In the genomic region with DNA sequence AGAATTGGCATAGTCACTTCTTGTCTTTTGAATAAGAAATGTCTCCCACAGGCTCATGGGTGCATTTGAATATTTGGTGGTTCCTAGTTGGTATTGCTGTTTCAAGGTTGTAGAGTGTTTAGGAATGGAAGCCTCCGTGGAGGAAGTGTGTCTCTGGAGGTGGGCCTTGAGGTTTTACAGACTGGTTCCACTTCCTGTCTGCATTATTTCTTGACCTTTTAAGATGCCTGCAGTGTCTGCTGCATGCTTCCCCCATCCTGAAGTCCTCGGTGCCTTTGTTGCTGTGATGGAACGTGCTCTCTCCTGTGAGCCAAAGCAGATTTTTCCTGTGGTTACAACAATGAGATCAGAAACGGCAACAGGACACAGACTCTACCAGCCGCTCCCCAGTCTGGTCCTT, we compare ENCODE assay signal across 22 mouse cellular contexts.
DNase-seq lines count a peak whose midpoint lies in the region; ATAC-seq lines count a peak whose summit lies in the region.
"Had no signal": no experiment of that assay in that cellular context is flagged by ENCODE, and none has a peak within 500 bp of the region (broad histone marks: within the 10 kb centered on the region; RNA-seq: fewer than 3 reads in every experiment).

No protein-coding gene starts in this region.

- DNase-seq in spleen, postnatal 36 days (ENCODE audit: low spot score in 2 of 2) = peak; percentile 38 to 47
- DNase-seq in spleen, postnatal 10 days (ENCODE audit: low spot score in 2 of 2) = no peak
- DNase-seq in CD4-positive helper T cell, adult 2 months (ENCODE audit: low read depth, low spot score) = peak; percentile 31
- DNase-seq in naive thymus-derived CD4-positive, alpha-beta T cell, adult 2 months (ENCODE audit: low read depth) = peak; percentile 57
- no peak for DNase-seq in midbrain, embryonic 11.5 days (ENCODE audit: low spot score, missing footprints)
- no peak for DNase-seq in gastrocnemius, postnatal 36 days
- no peak for DNase-seq in frontal cortex, postnatal 36 days (ENCODE audit: low spot score in 2 of 2)
- DNase-seq: adrenal gland, postnatal 25 days; cerebellum, adult 8-10 months; liver; lung, postnatal 4 days had no signal

- peak; percentile 65 for ATAC-seq in granulocyte monocyte progenitor cell, adult 5-6 weeks (replicated peaks; ENCODE audit: poor library complexity, severe bottlenecking)
- no peak for ATAC-seq in midbrain, embryonic 11.5 days (ENCODE audit: low FRiP score)
- ATAC-seq: forebrain, embryonic 15.5 days; intestine, postnatal 0 days had no signal

- WGBS in midbrain, embryonic 11.5 days = 93% methylated on average over 5 of the region's 5 CpGs

- no peaks in the 10 kb centered on the region; the same call in 1 of the 2 replicates for H3K4me1 ChIP-seq in midbrain, embryonic 11.5 days (ENCODE audit: control insufficient read depth, insufficient read depth, low read length)
- H3K4me1 ChIP-seq: limb, embryonic 10.5 days; lung, embryonic 15.5 days; stomach, embryonic 15.5 days had no signal

- H3K9ac ChIP-seq in midbrain, embryonic 11.5 days (ENCODE audit: low read length) = no peak overlapping the region
- H3K9ac ChIP-seq: forebrain, embryonic 15.5 days; hindbrain, embryonic 15.5 days; liver, embryonic 15.5 days; lung, embryonic 15.5 days; stomach, embryonic 15.5 days had no signal

- no peaks in the 10 kb centered on the region for H3K27me3 ChIP-seq in midbrain, embryonic 11.5 days (ENCODE audit: control insufficient read depth, insufficient read depth, low read length)
- H3K27me3 ChIP-seq: forebrain, embryonic 15.5 days; hindbrain, embryonic 15.5 days; liver, embryonic 15.5 days; lung, embryonic 15.5 days; stomach, embryonic 15.5 days had no signal

- H3K9me3 ChIP-seq in midbrain, embryonic 11.5 days (ENCODE audit: control insufficient read depth, low read length) = no peaks in the 10 kb centered on the region
- H3K9me3 ChIP-seq: embryonic facial prominence, embryonic 10.5 days; forebrain, embryonic 15.5 days; hindbrain, embryonic 15.5 days; limb, embryonic 10.5 days; liver, embryonic 15.5 days; lung, embryonic 15.5 days; midbrain, embryonic 10.5 days; stomach, embryonic 15.5 days had no signal

- no peaks in the 10 kb centered on the region for H3K36me3 ChIP-seq in midbrain, embryonic 11.5 days (ENCODE audit: control insufficient read depth, insufficient read depth, low read length)
- H3K36me3 ChIP-seq: embryonic facial prominence, embryonic 10.5 days; forebrain, embryonic 15.5 days; hindbrain, embryonic 15.5 days; limb, embryonic 10.5 days; liver, embryonic 15.5 days; lung, embryonic 15.5 days; midbrain, embryonic 10.5 days; stomach, embryonic 15.5 days had no signal

- no peak overlapping the region for H3K4me3 ChIP-seq in midbrain, embryonic 11.5 days (ENCODE audit: low read depth, low read length)
- H3K4me3 ChIP-seq: embryonic facial prominence, embryonic 10.5 days; forebrain, embryonic 15.5 days; hindbrain, embryonic 15.5 days; limb, embryonic 10.5 days; liver, embryonic 15.5 days; lung, embryonic 15.5 days; midbrain, embryonic 10.5 days; stomach, embryonic 15.5 days had no signal

- intact Hi-C loops in gastrocnemius, postnatal 36 days (cut with DNase I) = no loop called here

- no peak overlapping the region for H3K4me2 ChIP-seq in midbrain, embryonic 11.5 days
- H3K4me2 ChIP-seq: forebrain, embryonic 15.5 days; heart, embryonic 11.5 days; hindbrain, embryonic 15.5 days; liver, embryonic 15.5 days; lung, embryonic 15.5 days; stomach, embryonic 15.5 days had no signal

- H3K27ac ChIP-seq in midbrain, embryonic 11.5 days (ENCODE audit: low read depth, low read length) = no peak overlapping the region
- H3K27ac ChIP-seq: embryonic facial prominence, embryonic 10.5 days; forebrain, embryonic 15.5 days; hindbrain, embryonic 15.5 days; limb, embryonic 10.5 days; liver, embryonic 15.5 days; lung, embryonic 15.5 days; midbrain, embryonic 10.5 days; stomach, embryonic 15.5 days had no signal

Comparison
In these comparisons a context has a peak if more than half of its experiments do, and no peak if none do; other contexts are left out.
1. DNase-seq: peak in spleen, postnatal 36 days (2 of 2), CD4-positive helper T cell, adult 2 months (single experiment) and naive thymus-derived CD4-positive, alpha-beta T cell, adult 2 months (single experiment); none in spleen, postnatal 10 days (0 of 2), midbrain, embryonic 11.5 days (single experiment), gastrocnemius, postnatal 36 days (0 of 2) and frontal cortex, postnatal 36 days (0 of 2).